Mouse (Mus musculus) bone marrow macrophage, adult 2 months (primary cell): ENCODE measurements around the gene Cdkl3.

Source experiments
- CTCF ChIP-seq: IDR thresholded peaks from 2 replicates; pipeline ENCODE4 v1.5.1; 2012; ENCODE audit warnings: low read depth, mild to moderate bottlenecking, low read length, moderate library complexity
- POLR2A ChIP-seq: IDR thresholded peaks from 2 replicates; pipeline ENCODE4 v1.6.1; 2012; ENCODE audit warnings: mild to moderate bottlenecking, low read depth, low read length, borderline replicate concordance

DNA sequence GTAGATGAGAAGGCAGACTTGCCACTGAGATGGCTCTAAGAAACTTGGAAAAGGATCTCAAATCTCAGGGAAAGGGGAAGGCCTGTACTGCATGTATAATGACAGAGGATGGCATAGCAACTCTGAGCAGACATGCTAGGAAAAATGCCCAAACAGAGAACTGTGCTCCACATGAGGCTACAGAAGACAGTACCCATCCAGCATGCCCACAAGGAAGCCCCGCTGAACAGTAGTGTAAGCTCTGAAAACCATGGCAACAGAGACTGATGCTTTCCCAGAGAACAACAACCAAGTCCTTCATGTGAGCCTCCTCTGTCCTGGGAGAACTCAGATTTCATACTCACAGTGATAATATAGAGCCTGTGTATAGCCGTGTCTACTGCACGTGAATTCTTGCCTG, 50.7 kb downstream of the Cdkl3 start:
- no peak for TF ChIP-seq CTCF
- TF ChIP-seq POLR2A: no peak
